Mouse (Mus musculus) lung, postnatal 36 days (tissue): ENCODE measurements around the gene Zfp420.
A peak's percentile ranks its signal among the peaks of the same experiment; 100 is the strongest.
"Not testable (repeated sequence)": the region's sequence is repeated elsewhere in the genome, so short reads cannot be mapped to it uniquely, and the experiment has no call there.

Source experiments
- DNase-seq: peaks from one replicate; pipeline ENCODE4 v3.0.0; 2022; ENCODE audit warnings: mixed read lengths

The Zfp420 gene

GRCm38 (mm10) chr7:29859532-29860517 is at the start of gene Zfp420:
Zfp420 (plus strand) TSS chr7:29859979.
- DNase-seq, result peak; percentile 96

GRCm38 (mm10) chr7:29812244-29812643 is 47.5 kb upstream of the Zfp420 start:
- no peak for DNase-seq

GRCm38 (mm10) chr7:29814381-29814780 is 45.4 kb upstream of the Zfp420 start:
- no peak for DNase-seq

GRCm38 (mm10) chr7:29815061-29815784 is 44.6 kb upstream of the Zfp420 start:
- no peak for DNase-seq

- peak; percentile 97 for DNase-seq
These were observed 43.8 kb upstream of the Zfp420 start, which contains the start of gene Zfp790 for GRCm38 (mm10) chr7:29815910-29816429. Zfp790 (plus strand) TSS chr7:29816114.

GRCm38 (mm10) chr7:29818619-29819254 is 41.0 kb upstream of the Zfp420 start:
- DNase-seq, result peak; percentile 91

GRCm38 (mm10) chr7:29828001-29828400 is 31.8 kb upstream of the Zfp420 start:
- no peak for DNase-seq

- DNase-seq, result no peak
These were observed 30.0 kb upstream of the Zfp420 start for GRCm38 (mm10) chr7:29829804-29830203.

GRCm38 (mm10) chr7:29836816-29837215 is 23.0 kb upstream of the Zfp420 start:
- no peak for DNase-seq

GRCm38 (mm10) chr7:29839256-29839655 is 20.5 kb upstream of the Zfp420 start:
- DNase-seq, result no peak

- no peak for DNase-seq
These were observed 17.7 kb upstream of the Zfp420 start for GRCm38 (mm10) chr7:29842105-29842504.

GRCm38 (mm10) chr7:29844616-29845015 is 15.2 kb upstream of the Zfp420 start:
- no peak for DNase-seq

- DNase-seq, result no peak
These were observed 7.0 kb upstream of the Zfp420 start for GRCm38 (mm10) chr7:29852831-29853218.

- DNase-seq, result peak; percentile 92
These were observed 6.4 kb upstream of the Zfp420 start, which contains the start of gene Zfp940 for GRCm38 (mm10) chr7:29853219-29853842. Zfp940 (minus strand) TSS chr7:29853669.

GRCm38 (mm10) chr7:29861660-29862059 is 1.9 kb downstream of the Zfp420 start:
- no peak for DNase-seq

- no peak for DNase-seq
These were observed 14.5 kb downstream of the Zfp420 start for GRCm38 (mm10) chr7:29874256-29874655.

- not testable (repeated sequence) for DNase-seq
These were observed 17.8 kb downstream of the Zfp420 start for GRCm38 (mm10) chr7:29877561-29877960.

- no peak for DNase-seq
These were observed 20.3 kb downstream of the Zfp420 start for GRCm38 (mm10) chr7:29880056-29880455.

GRCm38 (mm10) chr7:29880916-29881315 is 21.1 kb downstream of the Zfp420 start:
- peak; percentile 6 for DNase-seq

GRCm38 (mm10) chr7:29890501-29890900 is 30.7 kb downstream of the Zfp420 start:
- DNase-seq, result no peak

GRCm38 (mm10) chr7:29892756-29893155 is 33.0 kb downstream of the Zfp420 start:
- DNase-seq, result no peak

GRCm38 (mm10) chr7:29898351-29898750 is 38.6 kb downstream of the Zfp420 start:
- DNase-seq, result no peak
